In the genomic region with DNA sequence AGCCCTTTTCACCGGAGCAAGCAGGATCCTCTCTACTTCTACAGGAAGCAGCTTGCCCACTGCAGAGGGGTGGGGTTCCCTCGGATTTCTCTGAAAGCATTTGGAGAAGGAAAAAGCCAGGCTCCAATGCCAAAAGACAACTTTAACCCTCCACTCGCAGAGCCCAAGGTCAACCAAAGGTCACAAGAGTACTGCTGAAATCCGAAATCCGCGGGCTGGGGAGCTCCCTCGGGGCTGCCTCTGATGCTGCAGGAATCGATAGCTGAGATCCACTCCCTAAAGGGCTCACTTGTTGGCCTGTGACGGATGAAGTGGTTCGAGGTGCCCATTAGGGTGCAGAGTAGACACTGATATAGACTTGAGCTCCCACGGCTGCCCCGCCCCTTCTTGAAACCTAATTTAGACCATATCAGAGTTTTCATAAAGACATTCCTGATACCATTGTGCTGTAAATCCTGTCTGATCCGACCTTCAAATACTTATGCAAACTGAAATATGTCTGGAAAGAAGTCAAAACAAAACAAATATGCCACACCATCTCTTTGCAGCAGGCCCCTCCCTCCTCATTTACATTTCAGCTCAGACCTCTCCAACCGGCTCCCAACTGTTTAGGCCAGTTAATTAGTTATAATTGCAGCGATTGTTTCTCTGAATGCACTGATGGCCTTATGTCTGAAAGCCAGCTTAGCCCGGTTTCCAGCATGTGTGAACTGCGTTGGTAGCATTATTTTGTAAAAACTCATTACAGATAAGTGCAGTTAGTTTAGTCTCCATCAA, we compare ENCODE assay signal across 8 mouse cellular contexts.
DNase-seq lines count a peak whose midpoint lies in the region; ATAC-seq and TF ChIP-seq lines count a peak whose summit lies in the region.

No protein-coding gene starts in this region.

- no peaks in the 10 kb centered on the region for H3K27me3 ChIP-seq in lung, embryonic 14.5 days (ENCODE audit: insufficient read depth, low read length)
- no peaks in the 10 kb centered on the region for H3K27me3 ChIP-seq in heart, embryonic 12.5 days (replicated peaks)
- H3K27me3 ChIP-seq in liver, embryonic 16.5 days (ENCODE audit: control insufficient read depth, insufficient read depth, low read depth, low read length), result no peaks in the 10 kb centered on the region
- no peaks in the 10 kb centered on the region for H3K27me3 ChIP-seq in cerebellum, adult 2 months (ENCODE audit: control insufficient read depth, insufficient read depth, low read length)

- peak overlapping the region; percentile 78 for H3K27ac ChIP-seq in lung, embryonic 14.5 days (ENCODE audit: low read depth)
- peak overlapping the region; percentile 58 for H3K27ac ChIP-seq in bone marrow, adult 2 months (ENCODE audit: control insufficient read depth, insufficient read depth, low read depth, low read length, poor library complexity)
- H3K27ac ChIP-seq in heart, embryonic 12.5 days (ENCODE audit: poor library complexity, severe bottlenecking), result no peak overlapping the region
- no peak overlapping the region for H3K27ac ChIP-seq in liver, embryonic 16.5 days (ENCODE audit: low read length)
- no peak overlapping the region for H3K27ac ChIP-seq in cerebellum, adult 2 months (ENCODE audit: insufficient read depth, low read length)
- H3K27ac ChIP-seq in left cerebral cortex, adult 2 months, result no peak overlapping the region

- peak; percentile 65 for DNase-seq in lung, embryonic 14.5 days
- no peak for DNase-seq in lung, postnatal 36 days
- DNase-seq in cerebellum, adult 2 months, result no peak
- no peak for DNase-seq in left cerebral cortex, adult 2 months (ENCODE audit: extremely low spot score in 1 of 2, low spot score in 2 of 2)
- DNase-seq in spleen, postnatal 10 days (ENCODE audit: low spot score in 2 of 2), result no peak

- no peak overlapping the region for H3K4me3 ChIP-seq in lung, embryonic 14.5 days (ENCODE audit: low read depth, low read length)
- H3K4me3 ChIP-seq in bone marrow, adult 2 months (replicated peaks; ENCODE audit: control insufficient read depth, low read depth, low read length), result no peak overlapping the region
- no peak overlapping the region for H3K4me3 ChIP-seq in heart, embryonic 12.5 days
- no peak overlapping the region for H3K4me3 ChIP-seq in liver, embryonic 16.5 days (ENCODE audit: low read depth, low read length)
- no peak overlapping the region for H3K4me3 ChIP-seq in cerebellum, adult 2 months (replicated peaks; ENCODE audit: insufficient read depth, low read depth, low read length)
- H3K4me3 ChIP-seq in left cerebral cortex, adult 2 months, result no peak overlapping the region

- ATAC-seq in lung, embryonic 14.5 days (ENCODE audit: insufficient read depth), result peak; percentile 32; the same call in 1 of the 2 replicates
- no peak for ATAC-seq in heart, embryonic 12.5 days (ENCODE audit: insufficient number of reproducible peaks, low FRiP score)
- 0 out of 2 replicates have a peak, but pooled peaks have one; percentile 17 for ATAC-seq in liver, embryonic 16.5 days (ENCODE audit: low read depth)

- peak overlapping the region; percentile 43 for H3K4me2 ChIP-seq in lung, embryonic 14.5 days
- peak overlapping the region; percentile 47 for H3K4me2 ChIP-seq in heart, embryonic 12.5 days
- H3K4me2 ChIP-seq in liver, embryonic 16.5 days (ENCODE audit: low read depth, low read length), result no peak overlapping the region

- H3K36me3 ChIP-seq in lung, embryonic 14.5 days (ENCODE audit: insufficient read depth), result no peaks in the 10 kb centered on the region
- no peaks in the 10 kb centered on the region for H3K36me3 ChIP-seq in heart, embryonic 12.5 days
- no peaks in the 10 kb centered on the region for H3K36me3 ChIP-seq in liver, embryonic 16.5 days (ENCODE audit: control insufficient read depth, insufficient read depth)

- TF ChIP-seq POLR2A in bone marrow, adult 2 months (IDR thresholded peaks at IDR 0.05; ENCODE audit: borderline replicate concordance, control insufficient read depth, low read depth, low read length), result no peak
- no peak for TF ChIP-seq POLR2A in cerebellum, adult 2 months (IDR thresholded peaks at IDR 0.05; ENCODE audit: borderline replicate concordance, insufficient read depth, low read length)

- H3K4me1 ChIP-seq in lung, embryonic 14.5 days (ENCODE audit: insufficient read depth), result peaks cover 28% of the 10 kb centered on the region
- H3K4me1 ChIP-seq in bone marrow, adult 2 months (ENCODE audit: control insufficient read depth, insufficient read depth, low read length), result peaks cover 3% of the 10 kb centered on the region
- H3K4me1 ChIP-seq in heart, embryonic 12.5 days (replicated peaks), result peaks cover 32% of the 10 kb centered on the region
- H3K4me1 ChIP-seq in liver, embryonic 16.5 days (ENCODE audit: control insufficient read depth, low read depth, low read length), result peaks cover 17% of the 10 kb centered on the region
- H3K4me1 ChIP-seq in cerebellum, adult 2 months (ENCODE audit: control insufficient read depth, insufficient read depth, low read length), result peaks cover 12% of the 10 kb centered on the region

- no peaks in the 10 kb centered on the region for H3K9me3 ChIP-seq in lung, embryonic 14.5 days (ENCODE audit: low read depth, low read length)
- H3K9me3 ChIP-seq in heart, embryonic 12.5 days (replicated peaks), result no peaks in the 10 kb centered on the region
- no peaks in the 10 kb centered on the region for H3K9me3 ChIP-seq in liver, embryonic 16.5 days (replicated peaks; ENCODE audit: control insufficient read depth, low read length)

- no peak for TF ChIP-seq CTCF in lung, embryonic 14.5 days (IDR thresholded peaks at IDR 0.05; ENCODE audit: low read depth)
- TF ChIP-seq CTCF in bone marrow, adult 2 months (IDR thresholded peaks at IDR 0.05; ENCODE audit: control insufficient read depth, insufficient read depth, low read length), result no peak
- TF ChIP-seq CTCF in cerebellum, adult 2 months (IDR thresholded peaks at IDR 0.05; ENCODE audit: borderline replicate concordance, insufficient read depth, low read depth, low read length), result no peak
- TF ChIP-seq CTCF in left cerebral cortex, adult 2 months (IDR thresholded peaks at IDR 0.05), result no peak

- intact Hi-C loops in left cerebral cortex, adult 2 months (cut with DNase I), result no loop called here

- peak overlapping the region; percentile 24 for H3K9ac ChIP-seq in lung, embryonic 14.5 days
- H3K9ac ChIP-seq in heart, embryonic 12.5 days, result no peak overlapping the region
- no peak overlapping the region for H3K9ac ChIP-seq in liver, embryonic 16.5 days (ENCODE audit: low read depth, low read length)

- 22% methylated on average over 17 of the region's 17 CpGs for WGBS in lung, embryonic 14.5 days
- 30% methylated on average over 17 of the region's 17 CpGs for WGBS in bone marrow, adult 2 months
- WGBS in heart, embryonic 12.5 days, result 33% methylated on average over 17 of the region's 17 CpGs
- 40% methylated on average over 17 of the region's 17 CpGs for WGBS in liver, embryonic 16.5 days (ENCODE audit: insufficient replicate concordance)
- 59% methylated on average over 17 of the region's 17 CpGs for WGBS in cerebellum, adult 2 months

Comparison
In these comparisons a context has a peak if more than half of its experiments do, and no peak if none do; other contexts are left out.
1. H3K27ac ChIP-seq: peak in lung, embryonic 14.5 days (single experiment) and bone marrow, adult 2 months (single experiment); none in heart, embryonic 12.5 days (single experiment), liver, embryonic 16.5 days (single experiment), cerebellum, adult 2 months (single experiment) and left cerebral cortex, adult 2 months (single experiment).